Mouse (Mus musculus) ES-E14 (cell line): ENCODE measurements around the gene Herc2. TPM values are rescaled to one million over a fixed set of nuclear protein-coding genes. Genes with fewer than 3 reads are reported as not detected.

Source experiments
- DNase-seq: peaks from one replicate; pipeline ENCODE4 v3.0.0-alpha.2; 2013; ENCODE audit warnings: low read depth, low spot score
- H3K27ac ChIP-seq: 2 replicates; pipeline ENCODE4 v1.5.1; 2012; ENCODE audit warnings: low read depth, mild to moderate bottlenecking, low read length, moderate library complexity, mixed read lengths; ENCODE audit not compliant: poor library complexity, insufficient read depth, severe bottlenecking
- H3K36me3 ChIP-seq: 2 replicates; pipeline ENCODE4 v1.6.1; 2012; ENCODE audit warnings: mild to moderate bottlenecking, low read length, moderate library complexity, mixed read lengths; ENCODE audit not compliant: control insufficient read depth, poor library complexity, insufficient read depth, severe bottlenecking
- H3K4me1 ChIP-seq, 2 experiments: fragments of 150-350 bp in 1 of 2; sonication (generic) in 1 of 2; 2 replicates each; pipeline ENCODE4 v1.6.1; 2012; ENCODE audit warnings: low read length in 2 of 2, mild to moderate bottlenecking in 1 of 2, mixed read lengths in 1 of 2; ENCODE audit not compliant: control insufficient read depth in 2 of 2, insufficient read depth in 2 of 2, poor library complexity in 1 of 2
- H3K4me3 ChIP-seq, 2 experiments: fragments of 150-350 bp in 1 of 2; sonication (generic) in 1 of 2; 2 replicates each; pipeline ENCODE4 v1.5.1; 2012; ENCODE audit warnings: low read length in 2 of 2, low read depth in 1 of 2, mild to moderate bottlenecking in 1 of 2, mixed read lengths in 1 of 2; ENCODE audit not compliant: insufficient read depth in 1 of 2, poor library complexity in 1 of 2, severe bottlenecking in 1 of 2
- H3K9ac ChIP-seq: 2 replicates; pipeline ENCODE4 v1.6.1; 2012; ENCODE audit warnings: low read depth, mild to moderate bottlenecking, low read length, mixed read lengths; ENCODE audit not compliant: poor library complexity, insufficient read depth, severe bottlenecking
- H3K9me3 ChIP-seq: fragments of 150-350 bp; sonication (generic); 2 replicates; pipeline ENCODE4 v1.6.1; 2012; ENCODE audit warnings: low read depth, mild to moderate bottlenecking, low read length; ENCODE audit not compliant: control insufficient read depth, insufficient read depth
- CHD2 ChIP-seq: IDR thresholded peaks from 2 replicates; pipeline ENCODE4 v1.6.1; 2014; ENCODE audit warnings: mild to moderate bottlenecking, low read depth, low read length, inconsistent platforms
- HCFC1 ChIP-seq: IDR thresholded peaks from 2 replicates; pipeline ENCODE4 v1.6.1; 2012; ENCODE audit warnings: low read length, inconsistent platforms, borderline replicate concordance; ENCODE audit not compliant: insufficient read depth
- MAFK ChIP-seq: IDR thresholded peaks from 2 replicates; pipeline ENCODE4 v1.6.1; 2014; ENCODE audit warnings: mild to moderate bottlenecking, low read depth, low read length, inconsistent platforms; ENCODE audit not compliant: insufficient read depth
- ZC3H11A ChIP-seq: IDR thresholded peaks from 2 replicates; pipeline ENCODE4 v1.6.1; 2012; ENCODE audit warnings: low read depth, mild to moderate bottlenecking, inconsistent platforms, low read length, borderline replicate concordance
- ZNF384 ChIP-seq: IDR thresholded peaks from 2 replicates; pipeline ENCODE4 v1.6.1; 2012; ENCODE audit warnings: low read depth, low read length, inconsistent platforms
- in situ Hi-C, 2 experiments: fragments of 600-800 bp; cut with MboI; formaldehyde crosslinking; loops; one replicate each; pipeline ENCODE4 v1.15.1; 2025; ENCODE audit warnings: low sequenced_read_pairs in 2 of 2, inconsistent platforms in 1 of 2; ENCODE audit not compliant: unreplicated experiment in 2 of 2
- total RNA-seq: library from RNA; depleted of rRNA; stranded (reverse); fragments of 300-350 nt; gene quantifications from 2 replicates; pipeline ENCODE4 v1.2.3, GENCODE M21; 2012; rRNA removed

Gene Herc2
- total RNA-seq, 1 experiment = 32.7 TPM

GRCm38 (mm10) chr7:56236617-56237016 lies 186.6 kb downstream of the Herc2 start:
- no peaks in the 10 kb centered on the region for H3K36me3 ChIP-seq
- in situ Hi-C loops = no loop called here
- no peak for TF ChIP-seq ZNF384
- TF ChIP-seq HCFC1 = no peak
- no peak for TF ChIP-seq ZC3H11A
- TF ChIP-seq CHD2 = no peak
- no peaks in the 10 kb centered on the region for H3K9me3 ChIP-seq
- H3K9ac ChIP-seq = no peak overlapping the region
- H3K4me3 ChIP-seq = no peak overlapping the region
- DNase-seq = no peak
- H3K27ac ChIP-seq = no peak overlapping the region
- no peaks in the 10 kb centered on the region for H3K4me1 ChIP-seq

DNA sequence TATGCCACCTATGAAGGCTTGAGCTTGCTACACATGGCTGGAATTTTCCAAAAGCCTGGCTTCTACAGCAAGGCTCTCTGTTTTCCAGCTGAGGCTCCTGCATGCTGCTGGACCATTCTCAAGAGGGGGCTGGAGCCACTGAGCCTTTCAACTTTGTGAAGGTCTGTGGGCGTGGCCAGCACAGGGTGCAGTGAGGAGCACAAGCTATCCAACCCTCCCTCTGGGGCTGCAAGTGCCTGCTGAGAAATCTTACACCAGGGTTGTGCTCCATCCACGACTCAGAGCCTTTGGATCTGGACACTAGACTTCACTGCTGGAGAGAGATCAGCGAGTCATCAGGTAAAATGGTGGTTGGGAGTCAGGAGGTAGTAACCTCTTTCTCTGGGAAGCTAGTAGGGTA lies 189.5 kb downstream of the Herc2 start, which contains the start of gene Oca2:
TSS of gene Oca2 (plus strand) at position 218 of the 400 bp plus-strand sequence.
- DNase-seq = no peak
- Histone ChIP-seq H3K36me3 (no peaks in the 10 kb centered on the region), H3K9me3 (no peaks in the 10 kb centered on the region), H3K4me1 (no peaks in the 10 kb centered on the region), H3K9ac (no peak within 1 kb of the TSS), H3K27ac (no peak within 1 kb of the TSS), H3K4me3 (no peak within 1 kb of the TSS)
- in situ Hi-C loops = no loop called here
- TF ChIP-seq CHD2 (no peak), MAFK (no peak), ZNF384 (no peak), HCFC1 (no peak), ZC3H11A (no peak)

DNA sequence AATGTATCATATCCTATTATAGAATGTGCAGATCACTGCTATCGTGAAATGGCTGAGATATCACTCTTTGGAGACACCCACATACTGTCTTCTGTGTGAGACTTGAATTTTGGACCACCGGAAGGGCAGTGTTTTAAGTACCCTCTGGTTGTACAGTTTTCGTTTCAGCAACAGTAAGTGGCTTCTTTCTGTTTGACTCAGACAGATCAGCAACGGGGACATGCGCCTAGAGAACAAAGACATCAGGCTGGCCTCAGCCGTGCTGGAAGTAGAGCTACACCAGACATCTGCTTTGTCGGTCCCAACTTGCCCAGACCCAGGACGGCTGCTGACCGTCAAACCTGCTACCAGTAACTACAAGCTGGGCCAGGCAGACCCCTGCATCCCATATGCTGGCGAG lies 204.6 kb downstream of the Herc2 start:
- no peak overlapping the region for H3K4me3 ChIP-seq
- in situ Hi-C loops = no loop called here
- H3K9me3 ChIP-seq = no peaks in the 10 kb centered on the region
- H3K27ac ChIP-seq = no peak overlapping the region
- H3K36me3 ChIP-seq = no peaks in the 10 kb centered on the region
- TF ChIP-seq CHD2 = no peak
- TF ChIP-seq ZNF384 = no peak
- TF ChIP-seq HCFC1 = no peak
- no peak for TF ChIP-seq ZC3H11A
- no peak for TF ChIP-seq MAFK
- no peak overlapping the region for H3K9ac ChIP-seq
- DNase-seq = no peak
- no peaks in the 10 kb centered on the region for H3K4me1 ChIP-seq

DNA sequence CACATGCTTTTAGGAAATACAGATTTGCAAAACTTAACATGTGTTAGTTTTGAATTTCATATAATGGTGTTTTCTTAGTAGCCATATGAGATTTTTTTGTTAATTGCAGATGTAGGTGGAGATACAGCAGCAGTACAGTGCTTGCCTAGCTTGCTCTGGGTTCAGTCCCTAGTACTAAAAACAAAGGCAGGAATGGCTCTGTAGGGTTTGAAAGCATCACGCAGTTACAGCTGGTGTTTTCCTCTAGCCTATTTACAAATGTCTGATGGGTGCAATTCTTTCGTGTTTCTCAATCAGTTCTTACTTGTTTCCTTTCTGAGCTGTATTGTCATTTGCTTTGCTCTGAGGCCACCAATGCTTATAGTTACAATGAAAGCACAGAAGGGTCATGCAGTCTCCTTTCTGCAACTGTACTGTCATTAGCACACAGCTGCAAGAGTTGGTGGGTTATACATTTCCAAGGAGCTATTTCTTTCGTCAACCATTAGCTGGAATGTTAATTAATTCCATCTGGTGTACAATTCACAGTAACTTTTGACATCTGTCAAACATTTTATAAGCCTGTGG lies 208.0 kb downstream of the Herc2 start:
- H3K9me3 ChIP-seq = no peaks in the 10 kb centered on the region
- in situ Hi-C loops = no loop called here
- no peaks in the 10 kb centered on the region for H3K4me1 ChIP-seq
- H3K27ac ChIP-seq = no peak overlapping the region
- no peak overlapping the region for H3K9ac ChIP-seq
- no peak for DNase-seq
- no peaks in the 10 kb centered on the region for H3K36me3 ChIP-seq
- TF ChIP-seq CHD2 = no peak
- no peak for TF ChIP-seq MAFK
- no peak for TF ChIP-seq HCFC1
- TF ChIP-seq ZNF384 = no peak
- no peak overlapping the region for H3K4me3 ChIP-seq

- no peak for DNase-seq
- in situ Hi-C loops = no loop called here
- H3K36me3 ChIP-seq = no peaks in the 10 kb centered on the region
- no peaks in the 10 kb centered on the region for H3K4me1 ChIP-seq
- H3K9ac ChIP-seq = no peak overlapping the region
- H3K4me3 ChIP-seq = no peak overlapping the region
- H3K27ac ChIP-seq = no peak overlapping the region
- TF ChIP-seq CHD2 (no peak), MAFK (no peak), ZC3H11A (no peak), ZNF384 (no peak), HCFC1 (no peak)
- H3K9me3 ChIP-seq = no peaks in the 10 kb centered on the region
Measured at GRCm38 (mm10) chr7:56277506-56277905, 227.5 kb downstream of the Herc2 start.

Other genes starting within 250 kb of the Herc2 start
- gene Cyfip1, start 208.5 kb upstream of the Herc2 start, total RNA-seq = 55.0 and 59.8 TPM in 2 replicates
- gene Nipa2, start 87.7 kb upstream of the Herc2 start, total RNA-seq = 69.2 and 69.7 TPM in 2 replicates
- gene Nipa1, start 30.2 kb upstream of the Herc2 start, total RNA-seq = 4.1 and 5.5 TPM in 2 replicates
- not detected in 2 replicates for gene Oca2, start 189.6 kb downstream of the Herc2 start, total RNA-seq